28 mouse cellular contexts compared by ENCODE assay signal in the genomic region with DNA sequence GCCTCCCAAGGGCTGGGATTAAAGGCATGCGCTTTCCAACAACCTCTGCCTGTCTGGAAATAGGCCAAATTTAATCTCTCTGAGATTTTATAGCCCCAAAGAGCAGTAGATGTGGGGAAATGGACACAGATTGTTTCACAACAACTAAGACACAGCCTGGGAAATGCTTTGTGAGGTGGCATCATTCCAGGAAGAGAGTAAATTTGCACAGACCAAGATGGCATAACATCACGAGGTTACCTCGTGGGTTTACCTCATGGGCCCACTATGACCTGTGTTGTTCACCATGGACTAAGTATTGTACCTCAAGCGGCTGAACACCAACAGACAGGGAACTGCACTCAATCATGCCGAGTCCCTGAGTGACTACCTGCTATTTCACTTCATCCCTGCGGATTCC. TPM values are rescaled to one million over a fixed set of nuclear protein-coding genes. Genes with fewer than 3 reads are reported as not detected.
"Had no signal": no experiment of that assay in that cellular context is flagged by ENCODE, and none has a peak within 500 bp of the region (broad histone marks: within the 10 kb centered on the region; RNA-seq: fewer than 3 reads in every experiment).

No protein-coding gene starts in this region.

- H3K9me3 ChIP-seq: heart, embryonic 10.5 days; heart, embryonic 12.5 days; hindbrain, embryonic 10.5 days; hindbrain, embryonic 12.5 days; kidney, embryonic 15.5 days; limb, embryonic 13.5 days; limb, embryonic 15.5 days; liver, embryonic 13.5 days; liver, embryonic 15.5 days had no signal

- H3K4me2 ChIP-seq: heart, embryonic 12.5 days; hindbrain, embryonic 12.5 days; hindbrain, embryonic 14.5 days; kidney, embryonic 15.5 days; limb, embryonic 13.5 days; limb, embryonic 15.5 days; liver, embryonic 13.5 days; liver, embryonic 15.5 days had no signal

- H3K27ac ChIP-seq: heart, embryonic 10.5 days; hindbrain, embryonic 10.5 days; hindbrain, embryonic 12.5 days; hindbrain, embryonic 14.5 days; kidney, embryonic 15.5 days; kidney, postnatal 0 days; limb, embryonic 13.5 days; limb, embryonic 15.5 days; liver, embryonic 13.5 days; liver, embryonic 15.5 days had no signal

- DNase-seq: gastrocnemius, postnatal 14 days; gastrocnemius, postnatal 36 days; heart, adult 18-20 months; heart, postnatal 10 days; heart, postnatal 4 days; kidney, adult 11 months; kidney, adult 2 months; kidney, adult 9 months; kidney, postnatal 14 days; kidney, postnatal 36 days; layer of hippocampus, adult 9-11 months; layer of hippocampus, postnatal 36 days; left cerebral cortex, postnatal 4 days; liver, embryonic 13.5 days had no signal

- H3K4me1 ChIP-seq: heart, embryonic 12.5 days; hindbrain, embryonic 10.5 days; hindbrain, embryonic 12.5 days; kidney, embryonic 15.5 days; limb, embryonic 13.5 days; limb, embryonic 15.5 days had no signal

- H3K27me3 ChIP-seq: heart, embryonic 12.5 days; hindbrain, embryonic 12.5 days; kidney, embryonic 15.5 days; limb, embryonic 13.5 days; limb, embryonic 15.5 days; liver, embryonic 13.5 days; liver, embryonic 15.5 days had no signal

- H3K4me3 ChIP-seq: heart, embryonic 10.5 days; heart, embryonic 12.5 days; hindbrain, embryonic 10.5 days; hindbrain, embryonic 12.5 days; kidney, embryonic 15.5 days; limb, embryonic 13.5 days; limb, embryonic 15.5 days; liver, embryonic 13.5 days; liver, embryonic 15.5 days had no signal

- H3K9ac ChIP-seq: heart, embryonic 12.5 days; hindbrain, embryonic 12.5 days; hindbrain, embryonic 14.5 days; kidney, embryonic 15.5 days; limb, embryonic 13.5 days; limb, embryonic 15.5 days; liver, embryonic 13.5 days; liver, embryonic 15.5 days had no signal

- H3K36me3 ChIP-seq: hindbrain, embryonic 10.5 days; hindbrain, embryonic 12.5 days; kidney, embryonic 15.5 days; limb, embryonic 13.5 days; limb, embryonic 15.5 days; liver, embryonic 13.5 days; liver, embryonic 15.5 days had no signal

- ATAC-seq: hindbrain, embryonic 16.5 days; intestine, embryonic 16.5 days had no signal

RNA-seq across cellular contexts. Expression of gene Milr1, which starts 52.7 kb away (rescaled TPM):
- total RNA-seq: layer of hippocampus, postnatal 14 days; layer of hippocampus, postnatal 36 days; left cerebral cortex, postnatal 25 days had no signal
